Mouse (Mus musculus) embryo, embryonic 9.5 days (tissue): ENCODE results near the gene Tpm4.

Experiments used
- DNase-seq: peaks from one replicate; pipeline ENCODE4 v3.0.0-alpha.2; 2017; ENCODE audit errors: extremely low spot score

Gene Tpm4

DNA sequence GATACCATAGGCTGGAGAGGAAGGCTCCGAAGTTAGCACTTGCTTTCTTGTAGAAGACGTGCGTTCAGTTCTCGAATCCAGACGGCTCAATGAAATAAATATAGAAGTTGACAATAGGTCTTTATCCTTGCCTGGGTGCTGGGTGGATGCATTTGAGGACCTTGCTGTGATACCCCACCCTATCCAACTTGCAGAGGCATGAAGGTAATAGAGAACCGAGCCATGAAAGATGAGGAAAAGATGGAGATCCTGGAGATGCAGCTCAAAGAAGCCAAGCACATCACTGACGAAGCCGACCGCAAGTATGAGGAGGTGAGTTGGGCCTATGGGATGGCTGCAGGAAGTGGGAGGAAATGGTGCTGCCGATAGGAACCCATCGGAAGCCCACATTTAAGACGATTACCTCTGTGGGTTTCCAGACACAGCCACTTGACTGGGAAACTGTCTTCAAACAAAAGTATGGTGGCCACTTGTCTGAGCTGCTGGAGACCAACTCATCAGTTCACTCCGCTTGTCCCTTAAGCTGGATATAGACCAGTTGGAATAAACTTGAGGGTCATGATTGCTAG is 8.6 kb downstream of the Tpm4 start:
- DNase-seq = no peak

DNA sequence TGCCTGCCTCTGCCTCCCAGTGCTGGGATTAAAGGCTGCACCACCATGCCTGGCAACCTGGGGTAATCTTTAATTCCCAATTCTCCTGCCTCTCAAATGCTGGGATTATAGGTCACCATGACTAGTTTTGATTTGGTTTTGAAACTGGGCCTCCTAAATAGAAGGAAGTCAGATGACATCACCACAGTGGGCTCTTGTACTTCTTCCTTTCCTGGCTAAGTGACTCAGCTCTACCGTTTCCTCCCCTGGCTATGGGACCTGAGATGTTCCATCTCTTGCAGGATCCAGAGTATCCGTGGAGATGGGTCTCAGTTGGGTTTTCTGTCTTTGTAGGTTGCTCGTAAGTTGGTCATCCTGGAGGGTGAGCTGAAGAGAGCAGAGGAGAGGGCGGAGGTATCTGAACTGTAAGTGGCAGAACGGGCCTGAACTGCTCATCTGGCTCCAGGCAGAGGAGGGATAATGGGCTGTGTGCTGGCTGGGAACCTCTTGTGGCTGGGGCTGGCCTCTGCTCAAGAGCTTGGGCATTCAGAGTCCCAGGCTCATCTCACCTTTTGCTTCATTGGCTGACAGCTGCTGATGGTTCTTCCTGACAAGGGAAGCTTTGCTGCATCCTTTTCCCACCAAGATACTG is 9.7 kb downstream of the Tpm4 start:
- no peak for DNase-seq

DNA sequence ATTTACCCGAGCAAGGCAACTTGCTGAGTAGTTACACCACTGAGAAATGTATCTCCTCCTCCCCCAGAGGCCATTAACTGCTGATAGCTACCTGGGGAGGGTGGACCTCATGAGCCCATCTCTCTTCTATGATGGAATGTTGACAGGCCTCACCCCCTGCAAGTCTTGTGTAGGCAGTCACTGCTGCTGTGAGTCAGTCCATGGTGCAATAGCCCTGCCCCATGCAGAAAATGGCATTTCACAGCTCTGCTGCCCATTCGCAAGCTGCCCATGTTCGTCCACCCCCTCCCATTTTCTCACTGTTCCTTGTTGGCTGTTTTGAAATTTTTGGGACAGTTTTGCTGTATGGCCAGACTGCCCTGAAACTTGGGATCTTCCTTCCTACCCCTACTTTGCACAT is 10.7 kb downstream of the Tpm4 start:
- DNase-seq = no peak

DNA sequence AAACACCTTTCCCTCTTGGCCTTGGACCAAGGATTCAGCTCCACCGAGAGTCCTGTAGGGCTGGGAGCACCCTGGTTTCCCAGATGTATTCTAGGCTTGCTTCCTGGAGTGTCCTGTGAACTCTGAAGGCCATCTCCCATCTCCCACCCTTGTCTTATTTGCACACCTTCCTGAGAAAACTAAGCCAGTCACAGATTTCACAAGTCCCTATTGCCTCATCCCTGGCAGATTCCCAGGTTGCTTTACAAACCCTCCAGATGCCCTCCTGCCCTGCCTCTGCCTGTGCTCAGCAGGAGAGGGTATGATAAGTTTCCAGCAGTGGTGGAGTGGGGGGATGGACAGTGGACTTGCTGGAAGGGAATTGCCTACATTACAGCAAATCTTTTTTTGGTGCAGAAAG is 11.3 kb downstream of the Tpm4 start:
- DNase-seq = no peak

DNA sequence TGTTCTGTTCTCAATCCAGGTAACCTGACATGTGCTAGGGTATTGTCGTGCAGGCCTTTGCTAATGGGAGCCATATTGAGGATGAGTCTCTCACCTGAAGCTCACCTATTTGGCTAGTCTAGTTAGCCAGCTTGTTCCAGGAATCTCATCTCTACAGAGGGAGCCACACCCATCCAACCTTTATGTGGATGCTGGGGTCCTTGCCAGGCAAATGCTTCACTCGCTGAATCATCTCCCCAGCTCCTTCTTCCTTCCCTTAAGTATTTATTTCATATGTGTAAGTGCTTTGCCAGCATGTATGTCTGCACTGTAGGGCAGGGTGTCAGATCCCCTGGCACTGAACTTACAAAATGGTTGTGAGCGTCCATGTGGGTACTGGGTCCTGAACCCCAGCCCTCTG is 11.8 kb downstream of the Tpm4 start:
- DNase-seq = no peak

DNA sequence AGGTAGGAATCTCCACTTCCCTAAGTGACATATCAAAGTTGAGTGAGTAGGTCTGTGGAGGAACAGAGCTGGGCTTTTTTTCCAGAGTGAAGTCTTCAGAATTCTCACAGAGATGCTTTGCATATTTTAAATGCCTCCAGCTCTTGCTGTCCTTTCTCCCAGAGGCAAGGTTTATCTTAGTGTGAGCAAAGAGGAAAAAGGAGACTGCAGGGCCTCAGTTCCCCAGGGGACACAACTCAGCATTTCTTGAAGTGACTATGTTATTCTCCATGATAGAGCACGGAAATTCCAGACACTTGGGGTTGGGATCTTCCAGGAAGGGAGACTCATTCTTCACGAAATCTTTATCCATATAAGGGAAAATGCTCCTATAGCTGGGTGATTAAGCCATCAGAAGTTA is 12.5 kb downstream of the Tpm4 start:
- no peak for DNase-seq

DNA sequence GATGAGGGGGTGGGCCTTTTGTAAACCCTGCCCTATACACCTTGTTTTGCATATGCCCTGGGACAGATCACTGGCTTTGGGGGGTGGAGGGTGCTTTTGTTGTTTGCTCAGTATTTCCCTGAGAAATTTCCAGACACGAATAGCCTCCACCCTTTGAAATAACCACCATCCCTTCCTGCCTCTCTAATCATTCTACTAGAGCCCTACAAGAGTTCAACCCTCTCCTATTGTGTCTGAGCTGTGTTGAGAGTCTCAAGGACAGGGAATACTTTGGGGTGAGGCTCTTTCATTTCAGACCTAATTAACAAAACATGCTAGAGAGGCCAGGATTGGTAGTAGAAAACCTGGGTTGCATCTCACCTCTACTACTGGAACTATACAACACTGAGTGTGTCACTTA is 14.3 kb downstream of the Tpm4 start:
- no peak for DNase-seq

DNA sequence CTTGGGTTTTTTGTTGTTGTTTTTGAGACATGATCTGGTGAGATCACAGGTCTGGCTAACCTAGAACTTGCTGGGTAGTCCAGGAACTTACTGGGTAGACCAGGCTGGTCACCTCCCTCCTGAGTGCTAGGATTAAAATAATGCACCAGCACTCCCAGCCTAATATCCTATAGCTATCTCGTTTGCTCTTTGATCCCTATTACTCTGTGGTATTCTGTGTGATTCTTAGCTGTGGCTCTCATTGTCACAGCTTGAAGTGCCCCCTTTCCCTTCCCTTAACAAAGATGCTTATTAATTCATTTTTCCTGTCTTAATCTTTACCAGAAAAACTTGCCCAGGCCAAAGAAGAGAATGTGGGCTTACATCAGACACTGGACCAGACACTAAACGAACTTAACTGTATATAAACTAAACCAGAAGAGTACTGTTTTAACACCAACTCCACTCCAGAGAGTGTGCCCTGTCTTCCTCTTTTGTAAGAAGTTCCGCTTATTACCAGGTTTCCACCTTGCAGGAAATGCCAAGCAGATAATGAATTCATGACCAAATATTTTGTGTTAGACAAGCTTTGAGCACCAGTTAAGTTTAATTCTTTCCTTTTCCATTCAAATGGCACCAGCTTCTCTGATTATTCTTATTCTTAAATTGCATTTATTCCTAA is 16.8 kb downstream of the Tpm4 start:
- no peak for DNase-seq

DNA sequence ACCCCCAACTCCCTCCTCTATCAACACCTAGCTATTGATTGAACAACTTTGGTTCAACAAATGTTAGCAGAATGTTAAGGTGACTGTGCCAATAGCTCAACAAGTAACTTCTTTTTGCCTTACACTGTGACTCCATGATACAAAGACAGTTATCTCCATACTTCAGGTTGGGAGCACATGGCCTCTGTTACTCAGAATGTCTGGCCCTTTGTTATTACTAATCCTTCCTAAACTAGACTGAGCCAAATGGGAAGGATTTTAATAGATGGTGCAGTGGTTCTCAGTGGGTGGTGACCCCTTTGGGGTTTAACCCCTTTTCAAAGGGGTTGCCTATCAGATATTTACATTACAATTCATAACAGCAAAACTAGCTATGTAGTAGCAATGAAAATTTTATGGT is 18.6 kb downstream of the Tpm4 start:
- no peak for DNase-seq

DNA sequence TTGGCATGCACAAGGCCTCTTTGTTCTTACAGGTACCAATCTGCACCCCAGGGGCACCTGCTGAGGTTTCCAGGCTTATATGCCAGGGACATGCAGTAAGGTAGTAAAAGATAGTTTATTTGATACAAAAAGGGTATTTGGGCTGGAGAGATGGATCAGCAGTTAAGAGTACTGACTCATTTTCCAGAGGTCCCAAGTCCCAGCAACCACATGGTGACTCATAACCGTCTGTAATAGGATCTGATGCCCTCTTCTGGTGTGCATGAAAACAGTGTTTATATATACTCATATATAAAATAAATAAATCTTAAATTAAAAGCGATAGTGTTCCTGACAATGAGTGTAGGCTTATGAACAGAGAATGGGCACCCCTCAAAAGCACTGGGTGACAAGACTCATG is 23.3 kb downstream of the Tpm4 start:
- DNase-seq = no peak

DNA sequence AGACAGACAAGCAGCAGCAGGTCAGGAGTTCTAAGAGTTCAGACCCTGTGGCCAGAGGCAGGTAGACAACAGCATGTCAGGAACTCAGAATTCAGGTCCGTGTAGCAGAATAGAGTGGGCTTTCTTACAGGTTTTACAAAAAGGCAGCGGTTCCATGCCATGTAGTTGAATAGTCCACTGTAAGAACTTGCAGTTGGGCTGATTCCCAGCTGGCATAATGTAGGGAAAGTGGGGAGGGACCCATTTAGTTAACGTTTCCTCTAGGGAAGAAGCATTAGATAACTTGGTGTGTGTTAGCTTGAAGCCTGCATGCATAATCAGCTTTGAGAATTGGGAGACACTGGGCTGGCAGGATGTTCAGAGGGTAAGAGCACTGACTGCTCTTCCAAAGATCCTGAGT is 24.0 kb downstream of the Tpm4 start:
- DNase-seq = no peak

DNA sequence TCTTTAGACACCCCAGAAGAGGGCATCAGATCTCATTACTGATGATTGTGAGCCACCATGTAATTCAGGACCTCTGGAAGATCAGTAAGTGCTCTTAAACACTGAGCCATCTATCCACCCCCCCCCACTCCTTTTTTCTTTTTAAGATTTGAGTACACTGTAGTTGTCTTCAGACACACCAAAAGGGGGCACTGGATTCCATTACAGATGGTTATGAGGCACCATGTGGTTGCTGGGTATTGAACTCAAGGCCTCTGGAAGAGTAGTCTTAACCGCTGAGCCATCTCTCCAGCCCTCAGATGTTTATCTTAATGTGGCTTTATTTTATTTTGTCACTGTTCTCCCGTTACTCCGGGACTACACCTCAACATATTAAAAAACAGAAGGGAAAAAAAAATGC is 25.2 kb downstream of the Tpm4 start:
- no peak for DNase-seq

DNA sequence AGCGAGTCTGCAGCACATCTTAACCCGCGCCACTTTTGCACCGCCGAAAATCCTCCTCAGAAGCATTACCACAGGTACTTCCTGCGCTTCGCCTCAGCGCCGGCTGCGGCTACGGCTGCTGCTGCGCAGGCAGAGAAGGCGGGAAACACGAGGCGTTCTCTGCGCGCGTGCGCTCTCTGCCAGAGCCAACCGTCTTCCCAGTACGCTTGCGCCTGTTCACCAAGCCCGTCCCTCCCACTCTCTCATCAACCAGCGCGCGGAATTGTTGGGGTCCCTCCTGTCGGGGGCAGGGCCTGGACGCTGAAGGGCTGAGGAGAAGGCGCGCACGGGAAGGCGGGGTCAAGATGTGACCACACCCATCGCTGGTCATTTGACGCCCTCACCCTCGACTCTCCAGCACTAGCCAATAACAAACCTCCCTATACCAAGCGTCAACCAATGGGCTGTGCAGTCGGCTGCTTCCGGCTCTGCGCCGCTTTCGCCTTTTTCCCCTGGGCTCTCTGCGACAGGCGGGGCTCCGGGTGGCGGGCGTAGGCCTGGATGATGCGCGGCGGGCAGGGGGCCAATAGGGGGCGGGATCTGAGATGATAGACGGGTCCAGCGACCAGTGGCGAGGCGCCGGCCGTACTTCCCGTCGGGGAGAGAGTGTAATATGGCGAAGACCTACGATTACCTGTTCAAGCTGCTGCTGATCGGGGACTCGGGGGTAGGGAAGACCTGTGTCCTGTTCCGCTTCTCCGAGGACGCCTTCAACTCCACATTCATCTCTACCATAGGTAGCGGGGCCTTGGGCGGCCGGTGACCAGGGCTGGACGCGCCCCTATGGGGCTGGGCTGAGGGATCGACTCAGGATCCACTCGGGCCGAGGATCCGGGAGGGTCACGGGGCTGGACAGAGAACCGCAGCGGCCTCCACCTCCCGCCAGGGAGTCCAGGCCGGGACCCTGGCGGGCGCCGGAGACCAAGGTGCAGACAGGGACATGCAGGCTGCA is 26.2 kb downstream of the Tpm4 start, which contains the start of gene Rab8a:
Rab8a (plus strand) TSS at position 494 of the 991 bp plus-strand sequence.
- peak; percentile 99 for DNase-seq

DNA sequence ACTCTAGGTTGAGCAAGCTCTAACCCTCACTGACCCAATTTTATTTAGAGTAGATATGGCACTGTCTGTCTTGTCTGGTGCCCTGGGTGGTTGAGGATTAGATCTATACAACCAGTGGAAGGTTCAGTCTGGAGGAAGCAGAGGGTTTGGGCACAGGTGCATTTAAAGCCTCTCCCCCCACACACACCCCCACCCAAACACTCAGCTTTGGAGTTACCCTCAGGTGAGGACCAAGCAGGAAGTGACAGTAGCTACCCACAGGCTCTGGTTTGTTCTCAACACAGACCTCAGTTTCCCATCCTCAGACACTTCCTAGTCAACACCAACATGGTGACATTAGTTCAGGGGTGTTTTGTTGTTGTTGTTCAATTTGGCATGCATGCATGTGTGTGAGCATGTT is 28.0 kb downstream of the Tpm4 start:
- DNase-seq = no peak

DNA sequence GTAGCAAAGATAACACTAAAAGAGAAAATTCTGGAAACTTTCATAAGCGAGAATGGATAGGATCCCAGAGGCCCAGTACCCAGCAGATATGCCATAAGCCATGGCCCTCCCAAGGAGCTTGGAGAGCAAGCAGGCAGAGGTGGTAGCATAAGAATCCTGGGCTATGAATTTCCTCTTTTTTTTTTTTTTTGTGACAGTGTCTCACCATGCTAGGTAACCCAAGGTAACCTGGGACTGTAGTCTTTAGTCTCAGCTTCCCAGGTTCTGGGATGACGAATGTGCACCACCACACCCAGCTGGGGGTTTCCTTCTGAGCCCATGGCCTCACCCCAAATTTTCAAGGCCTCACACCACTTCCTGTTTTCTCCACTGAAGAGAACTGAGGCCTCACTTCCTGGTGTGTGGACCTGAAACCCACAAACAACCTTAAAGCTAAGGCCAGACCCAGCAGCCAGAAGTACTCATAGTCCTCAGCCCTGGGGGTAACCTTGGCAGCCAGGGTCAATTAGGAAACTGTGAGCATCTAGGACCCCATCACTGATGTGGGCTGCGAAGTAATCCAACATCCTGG is 34.4 kb downstream of the Tpm4 start:
- DNase-seq = no peak

DNA sequence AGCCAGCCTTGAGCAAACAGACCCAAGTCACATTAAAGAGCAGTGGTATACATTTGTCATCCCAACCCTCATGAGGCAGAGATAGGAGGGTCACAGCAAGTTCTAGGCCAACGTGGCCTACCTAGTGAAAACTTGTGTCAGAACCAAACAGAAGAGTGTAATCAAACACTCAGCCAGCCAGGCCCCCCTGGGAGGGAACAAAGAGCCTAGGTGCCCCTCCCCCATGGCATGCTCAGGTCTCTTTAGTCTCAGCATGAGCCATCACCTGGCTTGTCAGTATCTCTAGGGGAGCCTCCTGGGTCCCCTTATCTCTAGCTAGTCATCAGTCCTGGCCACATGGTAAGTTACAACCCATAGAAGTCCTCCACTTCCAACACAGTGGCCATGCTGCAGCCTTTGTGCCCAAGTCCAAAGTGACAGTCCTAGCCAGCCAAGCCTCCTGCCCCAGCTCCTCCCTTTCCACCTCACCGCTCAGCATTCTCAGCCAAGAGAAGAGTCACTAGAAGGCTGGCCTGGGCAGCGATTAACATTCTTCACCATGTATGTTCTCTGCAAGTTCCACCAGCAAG is 35.0 kb downstream of the Tpm4 start:
- DNase-seq = no peak

DNA sequence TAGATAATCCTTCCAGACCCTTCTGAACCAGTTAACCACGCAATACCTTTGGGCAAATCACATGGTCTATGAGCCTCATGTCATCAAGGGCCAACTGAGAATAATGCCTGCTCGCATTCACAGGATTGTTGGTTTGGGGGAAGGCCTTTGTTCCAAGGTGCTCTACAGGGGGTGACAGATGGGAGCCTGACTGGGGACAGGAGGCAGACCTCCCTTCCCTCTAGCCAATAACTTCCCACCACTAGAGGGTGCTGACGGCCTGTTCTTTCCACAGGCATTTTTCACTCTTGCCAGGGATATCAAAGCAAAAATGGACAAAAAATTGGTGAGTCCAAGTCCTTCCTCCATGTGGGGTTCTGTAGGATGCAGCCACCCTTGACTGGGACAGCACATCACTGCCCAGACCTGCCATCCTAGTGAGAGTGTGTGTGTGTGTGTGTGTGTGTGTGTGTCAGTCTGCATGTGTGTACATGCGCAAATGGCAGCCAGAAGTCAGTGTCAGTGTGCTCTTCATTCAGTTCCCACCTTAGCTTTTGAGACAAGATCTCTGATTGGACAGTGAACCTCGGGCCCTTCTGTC is 42.7 kb downstream of the Tpm4 start:
- DNase-seq = peak; percentile 67

DNA sequence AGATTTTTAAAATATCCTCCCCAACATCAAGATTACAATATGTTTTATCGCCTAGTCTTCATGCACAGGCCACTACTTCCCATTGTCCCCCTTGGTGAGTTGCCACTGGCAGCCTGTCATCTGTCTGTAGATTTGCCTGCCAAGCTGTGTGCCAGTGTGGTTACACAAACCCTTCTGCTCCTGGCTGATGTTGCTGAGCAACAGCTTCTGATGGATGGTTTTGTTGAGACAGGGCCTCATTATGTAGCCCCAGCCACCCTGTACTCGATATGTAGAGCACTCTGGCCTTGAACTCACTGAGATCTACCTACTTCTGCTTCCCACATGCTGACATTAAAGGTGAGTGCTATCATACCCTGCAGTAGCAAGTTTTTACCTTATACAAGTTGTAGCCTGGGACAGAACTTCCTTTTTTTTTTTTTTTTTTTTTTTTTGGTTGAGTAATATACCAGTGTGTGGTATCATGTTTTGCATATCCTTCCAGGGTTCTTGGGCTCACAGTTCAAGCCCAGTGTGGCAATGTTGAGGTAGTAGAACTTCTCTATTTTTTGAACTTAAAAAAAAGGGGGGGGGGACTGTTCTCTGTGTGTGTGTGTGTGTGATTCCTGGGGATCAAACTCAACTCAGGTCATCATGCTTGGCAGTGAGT is 48.9 kb downstream of the Tpm4 start:
- DNase-seq = no peak

DNA sequence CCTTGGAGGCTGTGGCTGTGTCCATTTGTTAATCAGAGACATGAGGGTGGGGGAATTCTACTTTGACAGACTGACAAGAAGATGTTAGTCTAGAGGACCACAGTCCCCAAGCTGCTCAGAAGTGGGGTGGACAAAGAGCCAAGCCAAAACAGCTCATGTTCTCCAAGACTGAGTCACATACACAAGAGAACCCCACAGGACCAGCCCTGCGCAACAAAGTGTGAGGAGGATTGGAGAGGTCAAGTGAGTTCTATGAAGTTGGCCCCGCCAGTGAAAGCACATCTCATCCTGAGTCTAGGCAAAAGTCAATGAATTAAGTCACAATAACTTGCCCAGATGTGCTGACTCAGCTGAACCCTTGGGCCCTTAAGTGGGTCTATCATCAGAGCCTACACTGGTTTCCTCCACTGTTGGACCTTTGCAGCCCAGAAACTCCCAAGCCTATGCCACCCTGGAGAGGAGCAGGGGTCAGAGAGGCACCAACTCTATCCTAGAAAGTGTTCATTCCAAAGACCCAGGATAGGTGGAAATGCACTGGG is 53.1 kb downstream of the Tpm4 start:
- DNase-seq = no peak

DNA sequence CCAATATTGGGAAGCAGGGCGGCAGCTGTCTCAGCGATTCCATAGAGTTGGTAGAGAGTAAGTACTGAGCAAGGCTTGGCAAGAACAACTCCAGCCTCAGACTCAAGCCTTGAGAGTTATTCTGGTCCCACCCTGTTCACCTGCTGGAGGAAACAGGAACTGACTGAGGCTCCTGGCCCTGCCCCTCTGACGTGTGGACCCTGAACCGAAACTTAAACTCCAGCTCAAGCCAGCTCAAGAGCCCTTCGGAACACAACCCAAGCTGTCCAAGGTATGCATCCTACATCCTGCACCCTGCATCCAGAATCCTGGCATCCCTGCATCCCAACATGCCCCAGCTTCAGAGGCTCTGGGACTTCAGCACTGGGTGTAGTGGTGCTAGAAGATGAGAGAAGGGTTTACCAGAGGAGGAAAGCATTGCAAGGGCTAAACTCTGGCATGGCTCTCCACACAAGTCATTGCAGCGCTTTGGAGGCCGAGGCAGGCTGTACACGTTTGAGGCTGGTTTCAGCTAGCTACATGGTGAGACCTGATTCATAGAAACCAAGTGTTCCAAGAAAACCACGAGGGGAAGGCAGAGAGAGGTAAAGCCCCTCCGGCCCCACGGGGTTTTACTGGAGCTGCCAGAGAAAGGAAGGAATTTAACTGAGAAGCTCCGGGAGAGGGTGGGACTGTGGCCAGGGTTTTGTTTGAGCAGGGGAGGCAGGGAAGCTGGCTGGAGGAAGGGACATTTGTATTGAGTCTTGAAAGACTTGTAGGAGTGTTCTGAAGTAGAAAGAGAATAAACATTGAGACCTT is 54.8 kb downstream of the Tpm4 start, which contains the start of gene Hsh2d:
Hsh2d (plus strand) TSS at position 222 of the 798 bp plus-strand sequence.
- DNase-seq = no peak
